Mouse (Mus musculus): ENCODE measurements around the gene Ace2.

Gene Ace2

DNA sequence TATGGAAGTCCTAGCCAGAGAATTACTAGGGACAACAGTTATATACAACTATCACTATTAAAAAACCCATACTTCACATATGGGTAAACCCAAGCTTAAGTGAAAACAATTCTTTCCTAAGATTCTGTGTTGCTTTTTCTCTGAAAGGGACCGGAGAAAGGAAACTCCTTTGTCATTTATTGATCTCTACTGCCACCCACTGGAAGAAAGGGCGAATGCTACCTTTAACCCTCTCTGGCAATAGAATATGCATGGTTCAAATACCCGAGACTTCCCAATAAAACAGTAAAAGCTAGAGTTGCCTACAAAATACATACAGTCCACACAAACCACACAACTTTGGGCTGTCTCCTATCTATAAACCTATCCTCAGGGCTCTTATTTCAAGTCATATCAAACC lies 40.6 kb downstream of the Ace2 start:
- DNase-seq (ENCODE audit: low spot score) = peak; percentile 74

- DNase-seq (ENCODE audit: low spot score) = peak; percentile 76
Observed at GRCm38 (mm10) chrX:164183844-164184243, 44.7 kb downstream of the Ace2 start.

DNA sequence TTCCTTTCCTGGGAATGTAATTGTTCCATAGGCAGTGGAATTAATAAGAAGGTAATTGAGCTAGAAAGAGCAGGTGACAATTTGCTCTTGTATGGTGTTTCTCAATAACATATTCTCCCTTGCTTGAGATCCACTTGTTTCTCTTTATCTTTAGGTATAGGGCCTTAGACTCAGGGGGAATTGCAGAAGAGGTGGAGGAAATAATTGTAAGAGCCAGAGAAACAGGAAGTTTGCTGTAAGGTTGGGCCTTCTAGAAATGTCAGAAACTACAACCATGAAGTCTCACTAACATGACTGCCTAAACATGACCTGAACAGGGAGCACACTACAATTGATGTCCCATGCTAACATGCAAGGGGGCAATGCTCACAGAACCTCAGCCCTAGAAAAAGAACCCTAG lies 50.7 kb downstream of the Ace2 start:
- no peak for DNase-seq (ENCODE audit: low spot score)

GRCm38 (mm10) chrX:164197679-164198078 lies 58.5 kb downstream of the Ace2 start:
- DNase-seq (ENCODE audit: low spot score) = no peak

DNA sequence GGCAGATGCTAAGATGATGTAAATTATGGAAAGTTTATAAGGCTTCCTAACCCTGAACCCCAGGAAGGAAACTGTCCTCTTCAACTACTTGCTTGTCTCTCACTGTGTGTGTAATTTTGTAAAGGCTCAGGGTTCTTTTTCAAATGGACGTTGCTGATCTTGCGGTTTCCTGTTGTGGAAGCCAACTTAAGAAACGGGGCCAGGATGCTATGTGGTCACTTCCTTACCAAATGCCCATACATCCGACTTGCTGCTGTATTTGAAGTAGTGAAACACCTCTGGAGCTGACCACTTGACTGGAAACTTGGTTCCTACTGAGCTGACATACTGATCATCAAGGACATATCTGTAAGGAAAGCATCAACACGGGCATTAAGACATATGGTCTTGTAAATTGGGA lies 61.4 kb downstream of the Ace2 start:
- DNase-seq (ENCODE audit: low spot score) = no peak

GRCm38 (mm10) chrX:164221989-164222388 lies 82.9 kb downstream of the Ace2 start:
- peak; percentile 2 for DNase-seq (ENCODE audit: low spot score)

DNA sequence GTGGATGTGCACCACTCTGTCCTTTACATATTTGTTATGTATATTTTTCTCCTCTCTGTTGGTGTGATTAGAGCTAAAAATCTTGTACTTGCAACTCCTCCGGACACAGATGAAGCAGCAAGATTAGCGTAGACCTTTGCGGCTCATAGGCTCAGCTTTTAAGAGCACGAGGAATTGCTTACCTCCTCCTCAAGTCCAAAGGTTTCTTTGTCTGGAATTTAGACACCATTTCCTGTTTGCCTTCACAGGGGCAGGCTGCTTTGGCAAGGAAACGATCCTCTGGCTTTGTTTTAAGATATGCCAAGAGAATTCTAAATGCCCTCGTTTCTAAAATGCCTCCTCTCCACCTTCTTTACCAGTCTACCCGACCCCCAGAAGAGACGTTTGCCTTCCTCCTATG lies 94.2 kb downstream of the Ace2 start:
- no peak for DNase-seq (ENCODE audit: low spot score)

Data from embryo, embryonic 10.5 days (tissue).